Mouse (Mus musculus) cerebellum, adult 11 months (tissue): ENCODE measurements at regions not wholly inside any gene's neighbourhood (a gene's known extent, or its start where the extent isn't known, plus 50 kb on each side); places are given as distances from the start of the nearest gene placed in this dataset.
A peak's percentile ranks its signal among the peaks of the same experiment; 100 is the strongest.

Experiments
- DNase-seq: peaks from one replicate; pipeline ENCODE4 v3.0.0; 2022

GRCm38 (mm10) chr14:17234898-17235297 is 415.9 kb upstream of the Rarb start:
- DNase-seq = no peak

GRCm38 (mm10) chr14:17211502-17211901 is 392.5 kb upstream of the Rarb start:
- no peak for DNase-seq

GRCm38 (mm10) chr14:17205691-17206090 is 386.7 kb upstream of the Rarb start:
- DNase-seq = no peak

GRCm38 (mm10) chr14:17203251-17204015 is 384.5 kb upstream of the Rarb start:
- no peak for DNase-seq

- DNase-seq = no peak
These were observed 374.0 kb upstream of the Rarb start for GRCm38 (mm10) chr14:17192953-17193352.

GRCm38 (mm10) chr14:17173218-17173617 is 354.3 kb upstream of the Rarb start:
- no peak for DNase-seq

GRCm38 (mm10) chr14:17172330-17173110 is 353.6 kb upstream of the Rarb start:
- peak; percentile 1 for DNase-seq

GRCm38 (mm10) chr14:17171896-17172295 is 352.9 kb upstream of the Rarb start:
- DNase-seq = no peak

- DNase-seq = no peak
These were observed 339.4 kb upstream of the Rarb start for GRCm38 (mm10) chr14:17158324-17158723.

GRCm38 (mm10) chr14:17156402-17156954 is 337.5 kb upstream of the Rarb start:
- no peak for DNase-seq

GRCm38 (mm10) chr14:17120679-17121078 is 301.7 kb upstream of the Rarb start:
- no peak for DNase-seq

GRCm38 (mm10) chr14:17106668-17107067 is 287.7 kb upstream of the Rarb start:
- DNase-seq = no peak

GRCm38 (mm10) chr14:17102486-17102885 is 283.5 kb upstream of the Rarb start:
- no peak for DNase-seq

- DNase-seq = no peak
These were observed 271.6 kb upstream of the Rarb start for GRCm38 (mm10) chr14:17090573-17090937.

- no peak for DNase-seq
These were observed 270.9 kb upstream of the Rarb start for GRCm38 (mm10) chr14:17089640-17090572.

GRCm38 (mm10) chr14:17089089-17089634 is 270.2 kb upstream of the Rarb start:
- DNase-seq = no peak

GRCm38 (mm10) chr14:17087828-17088227 is 268.9 kb upstream of the Rarb start:
- no peak for DNase-seq

GRCm38 (mm10) chr14:17083907-17084306 is 265.0 kb upstream of the Rarb start:
- no peak for DNase-seq

GRCm38 (mm10) chr14:17081904-17082303 is 262.9 kb upstream of the Rarb start:
- no peak for DNase-seq

GRCm38 (mm10) chr14:17079513-17079912 is 260.6 kb upstream of the Rarb start:
- DNase-seq = no peak

GRCm38 (mm10) chr14:17061358-17061757 is 242.4 kb upstream of the Rarb start:
- no peak for DNase-seq

- DNase-seq = no peak
These were observed 239.5 kb upstream of the Rarb start for GRCm38 (mm10) chr14:17058438-17058837.

GRCm38 (mm10) chr14:17057355-17057754 is 238.4 kb upstream of the Rarb start:
- no peak for DNase-seq
